21 mouse cellular contexts compared by ENCODE assay signal in the genomic region with DNA sequence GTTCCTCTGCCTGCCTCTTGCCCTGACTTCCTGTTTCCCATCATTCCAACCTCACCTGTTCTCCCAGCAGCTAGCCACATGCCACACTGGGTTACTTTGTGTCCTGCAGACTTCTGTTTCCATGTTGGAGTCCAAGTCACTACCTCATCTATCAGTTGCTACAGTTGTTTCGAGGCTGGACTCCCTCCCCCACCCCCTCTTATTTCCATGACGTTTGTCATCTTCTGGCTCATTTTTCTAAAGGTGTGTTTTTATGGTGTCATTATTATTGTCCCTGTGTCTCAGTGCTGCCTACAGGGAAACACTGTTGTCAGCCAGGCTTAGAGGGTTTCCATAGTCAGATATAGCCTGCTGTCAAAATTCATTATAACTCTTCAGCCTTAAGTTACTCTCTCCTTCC.
DNase-seq lines count a peak whose midpoint lies in the region; ATAC-seq and TF ChIP-seq lines count a peak whose summit lies in the region.
"Had no signal": no experiment of that assay in that cellular context is flagged by ENCODE, and none has a peak within 500 bp of the region (broad histone marks: within the 10 kb centered on the region; RNA-seq: fewer than 3 reads in every experiment).

No protein-coding gene starts in this region.

- peaks cover 66% of the 10 kb centered on the region for H3K4me1 ChIP-seq in heart, embryonic 10.5 days
- peaks cover 46 to 60% of the 10 kb centered on the region in 2 experiments for H3K4me1 ChIP-seq in heart, embryonic 14.5 days (ENCODE audit: control insufficient read depth in 2 of 2, insufficient read depth in 2 of 2, low read length in 2 of 2)
- H3K4me1 ChIP-seq in limb, embryonic 14.5 days (ENCODE audit: control insufficient read depth, insufficient read depth, low read length) = peaks cover 54% of the 10 kb centered on the region
- peaks cover 70% of the 10 kb centered on the region for H3K4me1 ChIP-seq in limb, embryonic 10.5 days

- H3K36me3 ChIP-seq in heart, embryonic 10.5 days = peaks cover 16% of the 10 kb centered on the region
- peaks cover 10% of the 10 kb centered on the region for H3K36me3 ChIP-seq in heart, embryonic 14.5 days (ENCODE audit: control insufficient read depth, insufficient read depth, low read length)
- peaks cover 7% of the 10 kb centered on the region for H3K36me3 ChIP-seq in limb, embryonic 14.5 days (ENCODE audit: control insufficient read depth, insufficient read depth, low read length)
- H3K36me3 ChIP-seq in limb, embryonic 10.5 days = peaks cover 40% of the 10 kb centered on the region
- H3K36me3 ChIP-seq: G1E; intestine, embryonic 15.5 days had no signal

- H3K4me2 ChIP-seq in heart, embryonic 14.5 days (ENCODE audit: low read length) = no peak overlapping the region
- no peak overlapping the region for H3K4me2 ChIP-seq in limb, embryonic 14.5 days (replicated peaks; ENCODE audit: low read depth, low read length, severe bottlenecking)
- H3K4me2 ChIP-seq: forebrain, embryonic 13.5 days; hindbrain, embryonic 12.5 days; intestine, embryonic 15.5 days; kidney, embryonic 15.5 days had no signal

- H3K27ac ChIP-seq in heart, embryonic 10.5 days = peak overlapping the region; percentile 60; the same call in 1 of the 2 replicates
- H3K27ac ChIP-seq in heart, embryonic 14.5 days (replicated peaks in 1 of 2; ENCODE audit: control insufficient read depth in 1 of 2, insufficient read depth in 1 of 2, low read depth in 2 of 2, low read length in 2 of 2) = peak overlapping the region; percentile 74 to 79
- H3K27ac ChIP-seq in limb, embryonic 14.5 days (replicated peaks; ENCODE audit: low read depth, low read length) = 0 out of 2 replicates have a peak overlapping the region, but pooled peaks have one; percentile 8
- H3K27ac ChIP-seq in limb, embryonic 10.5 days = no peak overlapping the region
- H3K27ac ChIP-seq: forebrain, embryonic 13.5 days; hindbrain, embryonic 12.5 days; hindbrain, postnatal 0 days; intestine, embryonic 15.5 days had no signal

- no peaks in the 10 kb centered on the region for H3K27me3 ChIP-seq in heart, embryonic 10.5 days (ENCODE audit: insufficient read depth, poor library complexity, severe bottlenecking)
- no peaks in the 10 kb centered on the region for H3K27me3 ChIP-seq in heart, embryonic 14.5 days (ENCODE audit: control insufficient read depth, insufficient read depth, low read length)
- H3K27me3 ChIP-seq in limb, embryonic 14.5 days (ENCODE audit: control insufficient read depth, insufficient read depth, low read length) = no peaks in the 10 kb centered on the region
- H3K27me3 ChIP-seq in limb, embryonic 10.5 days (ENCODE audit: low read depth, poor library complexity, severe bottlenecking) = no peaks in the 10 kb centered on the region
- H3K27me3 ChIP-seq: forebrain, embryonic 13.5 days; hindbrain, embryonic 12.5 days; intestine, embryonic 15.5 days; kidney, embryonic 15.5 days had no signal

- no peak for ATAC-seq in heart, embryonic 14.5 days (ENCODE audit: insufficient number of reproducible peaks, insufficient read depth, low FRiP score, low read depth)
- ATAC-seq in limb, embryonic 14.5 days (ENCODE audit: low FRiP score, low read depth) = no peak
- ATAC-seq in activated CD4-positive, CD25-positive, alpha-beta regulatory T cell, adult 4 months = peak; percentile 28
- ATAC-seq: forebrain, embryonic 13.5 days; forebrain, postnatal 0 days; hindbrain, postnatal 0 days; intestine, embryonic 15.5 days had no signal

- no peak for TF ChIP-seq POLR2A in limb, embryonic 14.5 days (IDR thresholded peaks at IDR 0.05; ENCODE audit: borderline replicate concordance, extremely low read depth, insufficient read depth, insufficient read length)

- no peaks in the 10 kb centered on the region for H3K9me3 ChIP-seq in heart, embryonic 10.5 days
- no peaks in the 10 kb centered on the region for H3K9me3 ChIP-seq in heart, embryonic 14.5 days (ENCODE audit: control insufficient read depth, low read length)
- no peaks in the 10 kb centered on the region for H3K9me3 ChIP-seq in limb, embryonic 14.5 days (ENCODE audit: control insufficient read depth, low read length)
- no peaks in the 10 kb centered on the region for H3K9me3 ChIP-seq in limb, embryonic 10.5 days (replicated peaks)
- H3K9me3 ChIP-seq: forebrain, embryonic 13.5 days; hindbrain, embryonic 12.5 days; intestine, embryonic 15.5 days; kidney, embryonic 15.5 days had no signal

- no peak for DNase-seq in heart, embryonic 10.5 days (ENCODE audit: low spot score)
- no peak for DNase-seq in heart, postnatal 36 days
- DNase-seq in heart, postnatal 10 days = no peak
- no peak for DNase-seq in limb, embryonic 14.5 days (ENCODE audit: low spot score)
- no peak for DNase-seq in limb, embryonic 10.5 days (ENCODE audit: low spot score)
- DNase-seq in thymus, postnatal 14 days = no peak
- DNase-seq: adrenal gland, postnatal 10 days; cerebellum, adult 11 months; cerebellum, adult 8-10 months; cerebellum, postnatal 14 days; forebrain, postnatal 0 days; gastrocnemius, postnatal 14 days; kidney, adult 18-20 months had no signal

- no peak overlapping the region for H3K9ac ChIP-seq in heart, embryonic 14.5 days (ENCODE audit: low read length)
- no peak overlapping the region for H3K9ac ChIP-seq in limb, embryonic 14.5 days (ENCODE audit: low read depth, low read length, severe bottlenecking)
- H3K9ac ChIP-seq: forebrain, embryonic 13.5 days; forebrain, postnatal 0 days; hindbrain, embryonic 12.5 days; intestine, embryonic 15.5 days; kidney, embryonic 15.5 days had no signal

- H3K4me3 ChIP-seq in heart, embryonic 10.5 days = no peak overlapping the region
- H3K4me3 ChIP-seq in heart, embryonic 14.5 days (ENCODE audit: control insufficient read depth in 1 of 2, insufficient read depth in 1 of 2, low read depth in 1 of 2, low read length in 2 of 2) = no peak overlapping the region
- no peak overlapping the region for H3K4me3 ChIP-seq in limb, embryonic 14.5 days (replicated peaks; ENCODE audit: low read length)
- no peak overlapping the region for H3K4me3 ChIP-seq in limb, embryonic 10.5 days
- H3K4me3 ChIP-seq: forebrain, embryonic 13.5 days; hindbrain, embryonic 12.5 days; intestine, embryonic 15.5 days; kidney, embryonic 15.5 days had no signal

- intact Hi-C loops in heart, postnatal 36 days (cut with DNase I) = loop anchor here (5.0 kb wide), 1 partner anchor 63 kb away; the partner anchor contains the start of gene Farp1
- intact Hi-C loops in heart, postnatal 10 days (cut with DNase I) = no loop called here

- 57% methylated on average over 2 of the region's 2 CpGs for WGBS in heart, embryonic 10.5 days
- WGBS in heart, embryonic 14.5 days = 56% methylated on average over 2 of the region's 2 CpGs
- 60% methylated on average over 2 of the region's 2 CpGs for WGBS in limb, embryonic 14.5 days
- 76% methylated on average over 2 of the region's 2 CpGs for WGBS in limb, embryonic 10.5 days
